25 mouse cellular contexts compared by ENCODE assay signal in genomic region chr12:14923768-14924167, GRCm38 (mm10).
"Had no signal": no experiment of that assay in that cellular context is flagged by ENCODE, and none has a peak within 500 bp of the region (broad histone marks: within the 10 kb centered on the region; RNA-seq: fewer than 3 reads in every experiment).

No protein-coding gene starts in this region.

- H3K4me2 ChIP-seq: heart, embryonic 12.5 days; hindbrain, embryonic 12.5 days; hindbrain, embryonic 15.5 days; kidney, embryonic 15.5 days; limb, embryonic 13.5 days; limb, embryonic 15.5 days; liver, embryonic 12.5 days had no signal

- H3K9ac ChIP-seq: heart, embryonic 12.5 days; hindbrain, embryonic 12.5 days; hindbrain, embryonic 15.5 days; kidney, embryonic 15.5 days; limb, embryonic 13.5 days; limb, embryonic 15.5 days; liver, embryonic 12.5 days; liver, embryonic 14.5 days had no signal

- H3K36me3 ChIP-seq: heart, embryonic 10.5 days; heart, embryonic 12.5 days; hindbrain, embryonic 10.5 days; hindbrain, embryonic 12.5 days; hindbrain, embryonic 15.5 days; kidney, embryonic 15.5 days; limb, embryonic 13.5 days; limb, embryonic 15.5 days; liver, embryonic 12.5 days had no signal

- H3K9me3 ChIP-seq: heart, embryonic 10.5 days; heart, embryonic 12.5 days; hindbrain, embryonic 10.5 days; hindbrain, embryonic 12.5 days; hindbrain, embryonic 15.5 days; kidney, embryonic 15.5 days; limb, embryonic 13.5 days; limb, embryonic 15.5 days; liver, embryonic 12.5 days had no signal

- ATAC-seq: hindbrain, postnatal 0 days; intestine, embryonic 16.5 days; liver, embryonic 12.5 days had no signal

- H3K4me3 ChIP-seq: heart, embryonic 10.5 days; heart, embryonic 12.5 days; hindbrain, embryonic 10.5 days; hindbrain, embryonic 12.5 days; hindbrain, embryonic 15.5 days; kidney, embryonic 15.5 days; limb, embryonic 13.5 days; limb, embryonic 15.5 days; liver, embryonic 12.5 days had no signal

- H3K27me3 ChIP-seq: heart, embryonic 12.5 days; hindbrain, embryonic 12.5 days; hindbrain, embryonic 15.5 days; kidney, embryonic 15.5 days; limb, embryonic 13.5 days; limb, embryonic 15.5 days; liver, embryonic 12.5 days had no signal

- DNase-seq: gastrocnemius, postnatal 14 days; heart, adult 18-20 months; heart, postnatal 10 days; heart, postnatal 4 days; kidney, adult 11 months; kidney, adult 2 months; kidney, adult 9 months; kidney, postnatal 14 days; kidney, postnatal 36 days; layer of hippocampus, adult 9-11 months; layer of hippocampus, postnatal 36 days; left cerebral cortex, postnatal 4 days had no signal

- H3K4me1 ChIP-seq: heart, embryonic 10.5 days; heart, embryonic 12.5 days; hindbrain, embryonic 12.5 days; hindbrain, embryonic 15.5 days; kidney, embryonic 15.5 days; limb, embryonic 13.5 days; limb, embryonic 15.5 days; liver, embryonic 12.5 days had no signal

- H3K27ac ChIP-seq: heart, embryonic 10.5 days; hindbrain, embryonic 10.5 days; hindbrain, embryonic 12.5 days; hindbrain, embryonic 15.5 days; hindbrain, postnatal 0 days; kidney, embryonic 15.5 days; kidney, postnatal 0 days; limb, embryonic 13.5 days; limb, embryonic 15.5 days; liver, embryonic 12.5 days; liver, embryonic 14.5 days had no signal
